Mouse (Mus musculus) intestine, postnatal 0 days (tissue): ENCODE data around the gene Ubac2. TPM values are rescaled to one million over a fixed set of nuclear protein-coding genes. Genes with fewer than 3 reads are reported as not detected.

ENCODE experiments used
- ATAC-seq: fragments of 200-750 bp; cut with Nextera tagmentation; 2 replicates; pipeline ENCODE4 v1.8.0; 2017; ENCODE audit warnings: mild to moderate bottlenecking, moderate TSS enrichment, moderate library complexity
- H3K27ac ChIP-seq: fragments of 300-500 bp; sonication (generic); 2 replicates; pipeline ENCODE4 v1.5.1; 2014; ENCODE audit warnings: mild to moderate bottlenecking, low read depth, low read length, moderate library complexity
- H3K27me3 ChIP-seq: fragments of 300-500 bp; sonication (generic); replicated peaks from 2 replicates; pipeline ENCODE4 v1.6.1; 2014; ENCODE audit warnings: low read length, mixed read lengths; ENCODE audit not compliant: control insufficient read depth, insufficient read depth
- H3K36me3 ChIP-seq: fragments of 300-500 bp; sonication (generic); 2 replicates; pipeline ENCODE4 v1.6.1; 2014; ENCODE audit warnings: mild to moderate bottlenecking, moderate library complexity; ENCODE audit not compliant: control insufficient read depth, insufficient read depth
- H3K4me1 ChIP-seq: fragments of 300-500 bp; sonication (generic); replicated peaks from 2 replicates; pipeline ENCODE4 v1.6.1; 2014; ENCODE audit warnings: antibody characterized with exemption, low read length, mixed read lengths; ENCODE audit not compliant: control insufficient read depth, insufficient read depth
- H3K4me2 ChIP-seq: fragments of 300-500 bp; sonication (generic); replicated peaks from 2 replicates; pipeline ENCODE4 v1.6.1; 2014; ENCODE audit warnings: low read depth, mild to moderate bottlenecking, moderate library complexity
- H3K4me3 ChIP-seq: fragments of 300-500 bp; sonication (generic); 2 replicates; pipeline ENCODE4 v1.5.1; 2014; ENCODE audit warnings: low read depth, low read length
- H3K9ac ChIP-seq: fragments of 300-500 bp; sonication (generic); 2 replicates; pipeline ENCODE4 v1.6.1; 2014; ENCODE audit warnings: mild to moderate bottlenecking, low read depth, low read length
- H3K9me3 ChIP-seq: fragments of 300-500 bp; sonication (generic); 2 replicates; pipeline ENCODE4 v1.6.1; 2016; ENCODE audit warnings: mixed run types; ENCODE audit not compliant: control insufficient read depth
- CTCF ChIP-seq: sonication (generic); IDR thresholded peaks from 2 replicates; pipeline ENCODE4 v1.5.1; 2016; ENCODE audit warnings: low read depth, mild to moderate bottlenecking, control low read depth, antibody characterized with exemption, moderate library complexity
- WGBS: fragments of 180-500 bp; shearing (Covaris S2); extraction: QIAGEN DNeasy Blood & Tissue Kit; methylation state at CpG from one replicate; pipeline ENCODE4 v1.1.7; 2014; 5-methylcytosine and 5-hydroxymethylcytosine counted together
- polyA plus RNA-seq: library from polyadenylated mRNA; unstranded; fragments of >200 nt; fragmentation: Nextera tagmentation; extraction: Ambion mirVana; gene quantifications from 2 replicates; pipeline ENCODE4 v1.2.1, GENCODE M21; 2015

Gene Ubac2
- polyA plus RNA-seq, 1 experiment from 2014 or later = 39.2 TPM

DNA sequence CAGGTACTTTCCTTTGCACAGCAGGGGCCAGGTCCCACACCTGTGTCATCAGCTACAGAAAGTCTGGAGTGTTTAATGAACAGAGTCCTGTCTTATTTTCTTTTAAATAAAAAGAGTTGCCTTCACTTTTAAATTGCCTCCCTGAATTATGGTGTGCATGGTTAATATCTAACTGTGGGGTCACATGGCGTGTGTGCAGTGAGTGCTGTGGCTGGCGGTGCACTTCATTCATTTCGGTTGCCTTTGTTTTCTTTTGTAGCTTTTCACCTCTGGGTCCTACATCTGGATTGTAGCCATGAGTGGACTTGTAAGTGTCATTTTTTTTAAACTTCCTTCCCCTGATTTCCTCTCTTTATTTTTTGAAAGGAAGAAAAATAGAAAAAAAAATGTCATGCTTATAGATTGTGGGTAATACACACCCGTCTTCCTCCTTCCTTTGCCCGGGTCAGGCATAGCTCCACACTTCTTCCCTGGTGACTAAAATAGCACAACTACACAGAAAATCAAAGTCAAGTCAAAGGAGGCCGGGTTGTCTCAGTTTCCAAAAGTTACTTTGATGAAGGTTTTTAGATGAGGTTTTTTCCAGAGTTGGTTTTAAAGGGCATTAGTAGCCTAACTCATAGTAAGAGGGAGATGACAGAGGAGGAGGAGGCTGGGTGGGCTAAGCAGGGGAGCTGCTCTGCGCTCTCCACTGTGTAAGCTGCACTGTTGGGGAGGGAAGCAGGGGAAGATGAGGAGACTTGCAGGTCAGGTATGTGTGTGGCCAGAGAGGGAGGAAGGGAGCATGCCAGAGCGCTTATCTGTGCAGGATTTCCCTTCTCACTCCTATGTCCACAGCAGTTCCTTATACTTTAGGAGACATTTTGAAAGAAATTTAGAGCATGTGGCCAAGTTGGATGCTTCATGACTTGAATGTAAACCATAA lies 104.9 kb downstream of the Ubac2 start:
- Histone ChIP-seq H3K4me2 (peak overlapping the region; percentile 30), H3K9me3 (no peaks in the 10 kb centered on the region), H3K9ac (no peak overlapping the region), H3K36me3 (peaks cover 3% of the 10 kb centered on the region; the same call in 1 of the 2 replicates), H3K4me1 (no peaks in the 10 kb centered on the region), H3K27ac (0 out of 2 replicates have a peak overlapping the region, but pooled peaks have one; percentile 2), H3K27me3 (no peaks in the 10 kb centered on the region), H3K4me3 (no peak overlapping the region)
- peak; percentile 63; the same call in 1 of the 2 replicates for ATAC-seq
- WGBS = 28% methylated on average over 8 of the region's 8 CpGs
- no peak for TF ChIP-seq CTCF

DNA sequence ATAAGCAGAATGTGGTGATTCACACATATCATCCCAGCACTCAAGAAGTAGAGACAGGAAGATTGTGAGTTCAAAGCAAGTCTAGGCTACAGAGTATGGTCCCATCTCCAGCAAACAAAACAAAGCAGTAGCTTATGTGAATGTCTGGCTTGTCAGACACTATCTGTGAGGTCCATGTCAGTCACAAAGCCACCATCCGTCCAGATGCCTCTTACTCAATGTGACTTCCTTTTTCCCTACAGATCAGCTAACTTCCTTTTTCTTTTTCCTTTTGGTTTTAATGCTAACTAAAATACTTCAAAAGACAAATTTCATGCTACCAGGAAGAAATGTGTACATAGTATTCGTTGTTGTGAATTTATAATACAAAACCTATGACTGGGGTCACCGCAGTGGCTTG lies 107.1 kb downstream of the Ubac2 start:
- no peak overlapping the region for H3K4me2 ChIP-seq
- no peak overlapping the region for H3K9ac ChIP-seq
- no peaks in the 10 kb centered on the region for H3K27me3 ChIP-seq
- 77% methylated on average over 3 of the region's 3 CpGs for WGBS
- no peak overlapping the region for H3K27ac ChIP-seq
- H3K4me1 ChIP-seq = no peaks in the 10 kb centered on the region
- no peak for TF ChIP-seq CTCF
- ATAC-seq = no peak
- peaks cover 4% of the 10 kb centered on the region; the same call in 1 of the 2 replicates for H3K36me3 ChIP-seq
- no peak overlapping the region for H3K4me3 ChIP-seq
- no peaks in the 10 kb centered on the region for H3K9me3 ChIP-seq

DNA sequence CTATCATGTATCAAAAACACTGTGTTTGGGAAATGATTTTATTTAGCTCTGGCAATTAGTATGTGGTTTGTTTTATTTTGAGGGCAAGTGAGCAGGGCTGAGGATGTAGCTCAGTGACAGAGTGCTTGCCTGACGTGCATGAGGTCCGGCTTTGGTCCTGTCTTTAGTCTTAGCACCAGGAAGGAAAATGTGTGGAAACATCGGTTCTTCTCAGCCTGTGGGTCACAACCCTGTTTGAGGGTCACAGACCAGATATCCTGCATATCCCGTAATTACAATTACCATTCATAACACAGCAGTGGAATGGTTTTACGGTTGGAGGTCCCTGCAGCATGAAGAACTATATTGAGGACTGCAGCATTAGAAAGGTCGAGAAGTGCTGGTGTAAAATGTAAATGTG lies 107.6 kb downstream of the Ubac2 start:
- Histone ChIP-seq H3K4me2 (no peak overlapping the region), H3K9me3 (no peaks in the 10 kb centered on the region), H3K4me3 (no peak overlapping the region), H3K4me1 (no peaks in the 10 kb centered on the region), H3K36me3 (peaks cover 7% of the 10 kb centered on the region; the same call in 1 of the 2 replicates), H3K27me3 (no peaks in the 10 kb centered on the region), H3K9ac (no peak overlapping the region), H3K27ac (no peak overlapping the region)
- WGBS = 77% methylated on average over 6 of the region's 6 CpGs
- ATAC-seq = no peak
- no peak for TF ChIP-seq CTCF

DNA sequence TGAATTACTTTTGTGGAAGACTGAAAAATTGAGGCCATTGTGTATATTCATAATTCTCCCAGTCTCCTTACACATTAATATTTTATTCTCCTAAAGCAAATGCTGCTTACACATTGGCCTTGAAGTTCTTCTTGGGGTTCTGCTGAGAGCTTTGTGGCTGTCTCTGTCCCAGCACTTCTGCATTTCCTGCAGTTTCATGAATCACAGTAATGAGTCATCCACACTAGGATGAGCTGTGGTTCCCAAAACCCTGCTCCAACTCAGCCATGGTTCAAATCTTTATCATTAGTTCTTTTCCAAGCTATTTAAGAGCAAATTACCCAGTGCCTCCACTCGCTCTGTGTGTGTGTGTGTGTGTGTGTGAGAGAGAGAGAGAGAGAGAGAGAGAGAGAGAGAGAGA lies 108.9 kb downstream of the Ubac2 start:
- Histone ChIP-seq H3K27me3 (no peaks in the 10 kb centered on the region), H3K36me3 (peaks cover 14% of the 10 kb centered on the region; the same call in 1 of the 2 replicates), H3K4me3 (no peak overlapping the region), H3K27ac (no peak overlapping the region), H3K9me3 (no peaks in the 10 kb centered on the region), H3K9ac (no peak overlapping the region), H3K4me2 (no peak overlapping the region), H3K4me1 (0 out of 2 replicates have a peak, but pooled peaks cover 5% of the 10 kb centered on the region)
- no peak for ATAC-seq
- WGBS = 89% methylated on average over 1 of the region's 1 CpGs
- no peak for TF ChIP-seq CTCF

DNA sequence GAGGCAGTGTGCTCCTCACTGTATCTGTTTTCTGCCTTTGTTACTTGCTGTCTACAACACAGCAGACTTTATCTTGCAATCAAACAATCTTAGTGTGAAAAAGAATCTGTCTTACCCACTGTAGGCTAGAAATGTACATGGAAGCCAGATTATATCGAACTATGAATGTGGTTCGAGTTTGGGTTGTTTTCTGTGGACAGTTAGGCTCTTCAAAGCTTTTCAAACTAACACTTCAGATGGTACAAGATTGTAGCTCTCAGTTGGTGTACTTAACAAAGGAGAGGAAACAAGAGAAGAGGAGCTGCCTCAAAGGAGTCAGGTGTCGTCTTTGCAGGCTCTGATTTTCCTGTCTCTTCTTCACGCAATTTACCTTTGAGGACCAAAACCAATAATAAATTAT lies 109.3 kb downstream of the Ubac2 start:
- TF ChIP-seq CTCF = no peak
- Histone ChIP-seq H3K36me3 (peaks cover 16% of the 10 kb centered on the region; the same call in 1 of the 2 replicates), H3K9ac (no peak overlapping the region), H3K4me2 (no peak overlapping the region), H3K27ac (no peak overlapping the region), H3K4me3 (no peak overlapping the region), H3K4me1 (0 out of 2 replicates have a peak, but pooled peaks cover 5% of the 10 kb centered on the region), H3K9me3 (no peaks in the 10 kb centered on the region), H3K27me3 (no peaks in the 10 kb centered on the region)
- ATAC-seq = no peak
- 85% methylated on average over 4 of the region's 4 CpGs for WGBS

DNA sequence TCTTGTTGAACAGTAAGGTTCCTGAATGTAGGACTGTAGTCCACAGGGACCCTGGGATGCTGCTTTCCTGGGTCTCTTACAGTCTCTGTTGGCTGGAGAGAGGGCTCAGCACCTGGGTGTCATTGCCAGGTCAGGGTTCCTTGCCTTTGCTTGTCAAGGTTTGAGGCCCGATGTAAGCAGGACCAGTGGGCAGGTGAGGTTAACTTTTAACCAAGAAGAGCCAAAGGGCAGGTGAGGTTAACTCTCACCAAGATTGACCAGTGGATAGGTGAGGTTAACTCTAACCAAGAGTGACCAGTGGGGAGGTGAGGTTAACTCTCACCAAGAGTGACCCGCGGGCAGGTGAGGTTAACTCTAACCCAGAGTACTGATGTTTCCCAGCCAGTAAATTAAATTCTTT lies 110.9 kb downstream of the Ubac2 start:
- no peak for TF ChIP-seq CTCF
- Histone ChIP-seq H3K27me3 (no peaks in the 10 kb centered on the region), H3K4me2 (no peak overlapping the region), H3K27ac (no peak overlapping the region), H3K4me3 (no peak overlapping the region), H3K36me3 (peaks cover 19% of the 10 kb centered on the region; the same call in 1 of the 2 replicates), H3K9me3 (no peaks in the 10 kb centered on the region), H3K9ac (no peak overlapping the region), H3K4me1 (0 out of 2 replicates have a peak, but pooled peaks cover 5% of the 10 kb centered on the region)
- no peak for ATAC-seq
- 81% methylated on average over 3 of the region's 3 CpGs for WGBS
